Mouse (Mus musculus) spleen, adult 2 months (tissue): Measurements from ENCODE around the gene Nutf2-ps1.

Experiments used
- CTCF ChIP-seq: fragments of 200-500 bp; IDR thresholded peaks from 2 replicates; pipeline ENCODE4 v1.5.1; 2011; ENCODE audit warnings: mild to moderate bottlenecking, inconsistent platforms; ENCODE audit not compliant: insufficient read depth, insufficient read length, insufficient replicate concordance; ENCODE audit errors: extremely low read depth
- POLR2A ChIP-seq: fragments of 200-500 bp; IDR thresholded peaks from 2 replicates; pipeline ENCODE4 v1.6.1; 2011; ENCODE audit warnings: low read depth, low read length, inconsistent platforms

DNA sequence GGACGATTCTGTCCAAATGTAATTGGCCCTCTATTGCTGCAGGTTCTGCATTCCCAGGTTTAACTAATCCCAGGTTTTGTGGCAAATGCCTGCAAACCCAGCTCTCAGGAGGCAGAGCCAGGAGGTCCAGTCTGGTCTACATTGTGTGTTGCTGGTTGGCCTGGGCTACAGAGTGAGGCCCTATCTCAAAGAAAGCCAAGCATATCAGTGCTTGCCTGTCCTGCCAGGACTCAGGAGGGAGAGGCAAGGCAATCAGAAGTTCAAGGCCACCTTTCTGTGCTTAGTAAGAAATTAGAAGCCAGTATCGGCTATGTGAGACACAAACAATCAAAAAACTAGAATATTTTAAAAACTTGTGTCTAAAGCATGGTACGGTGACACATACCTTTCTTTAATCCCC is 15.7 kb downstream of the Nutf2-ps1 start:
- no peak for TF ChIP-seq CTCF
- TF ChIP-seq POLR2A: no peak
